Mouse (Mus musculus) embryonic fibroblast, embryonic 13.5 days (primary cell): ENCODE data around the gene Tfap4. TPM values are rescaled to one million over a fixed set of nuclear protein-coding genes. Genes with fewer than 3 reads are reported as not detected.

Experiments
- H3K27ac ChIP-seq: 2 replicates; pipeline ENCODE4 v1.5.1; 2012; ENCODE audit warnings: low read length, control low read depth, inconsistent platforms; ENCODE audit not compliant: insufficient read depth
- H3K4me1 ChIP-seq: 2 replicates; pipeline ENCODE4 v1.6.1; 2011; ENCODE audit warnings: low read length; ENCODE audit not compliant: control insufficient read depth, insufficient read depth
- H3K4me3 ChIP-seq: 2 replicates; pipeline ENCODE4 v1.5.1; 2011; ENCODE audit warnings: mild to moderate bottlenecking, control low read depth, low read length; ENCODE audit not compliant: insufficient read depth
- CTCF ChIP-seq: IDR thresholded peaks from 2 replicates; pipeline ENCODE4 v1.5.1; 2011; ENCODE audit warnings: mild to moderate bottlenecking, control low read depth, low read length, moderate library complexity, borderline replicate concordance; ENCODE audit not compliant: insufficient read depth
- POLR2A ChIP-seq: IDR thresholded peaks from 2 replicates; pipeline ENCODE4 v1.6.1; 2011; ENCODE audit warnings: low read depth, mild to moderate bottlenecking, control low read depth, low read length, moderate library complexity
- polyA plus RNA-seq: library from polyadenylated mRNA; stranded (reverse); fragments of >200 nt; gene quantifications from 2 replicates; pipeline ENCODE4 v1.2.4, GENCODE M21; 2011; ENCODE audit warnings: low read depth; ENCODE audit not compliant: missing spikeins, insufficient read length

The Tfap4 gene
- polyA plus RNA-seq, 1 experiment = 6.9 TPM

DNA sequence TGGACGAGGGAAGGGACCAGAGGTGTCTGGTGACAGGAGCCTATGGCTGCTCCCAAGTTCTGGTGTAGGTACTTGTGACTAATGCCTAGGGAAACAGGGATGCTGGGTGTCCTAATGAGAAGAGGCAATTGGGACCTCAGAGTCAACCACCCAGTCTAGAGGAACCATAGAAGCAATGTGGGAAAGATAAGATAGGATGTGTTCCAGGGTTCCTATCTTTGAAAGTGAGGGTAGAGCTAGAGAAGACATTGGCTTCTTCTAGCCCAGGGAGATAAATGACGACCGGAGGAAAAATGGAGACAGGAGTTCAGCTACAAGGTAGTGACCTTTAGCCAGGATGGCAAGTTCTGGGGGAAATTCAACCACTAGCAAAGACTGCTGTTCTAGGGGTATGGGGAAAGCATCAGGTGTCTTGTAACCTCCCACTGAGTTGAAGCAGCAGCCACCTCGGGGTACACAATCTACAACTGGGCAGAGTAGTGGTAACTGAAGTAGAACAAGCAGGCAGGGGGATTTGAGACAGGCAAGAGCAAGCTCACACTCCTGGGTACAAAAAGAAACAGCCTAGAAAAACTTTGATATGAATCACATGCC, 38.5 kb downstream of the Tfap4 start:
- H3K4me1 ChIP-seq = no peaks in the 10 kb centered on the region
- no peak overlapping the region for H3K27ac ChIP-seq
- no peak for TF ChIP-seq POLR2A
- no peak for TF ChIP-seq CTCF
- no peak overlapping the region for H3K4me3 ChIP-seq

- TF ChIP-seq CTCF = no peak
- TF ChIP-seq POLR2A = no peak
- H3K4me1 ChIP-seq = no peaks in the 10 kb centered on the region
- no peak overlapping the region for H3K4me3 ChIP-seq
- H3K27ac ChIP-seq = no peak overlapping the region
Measured at GRCm38 (mm10) chr16:4520673-4521072, 39.0 kb downstream of the Tfap4 start.

DNA sequence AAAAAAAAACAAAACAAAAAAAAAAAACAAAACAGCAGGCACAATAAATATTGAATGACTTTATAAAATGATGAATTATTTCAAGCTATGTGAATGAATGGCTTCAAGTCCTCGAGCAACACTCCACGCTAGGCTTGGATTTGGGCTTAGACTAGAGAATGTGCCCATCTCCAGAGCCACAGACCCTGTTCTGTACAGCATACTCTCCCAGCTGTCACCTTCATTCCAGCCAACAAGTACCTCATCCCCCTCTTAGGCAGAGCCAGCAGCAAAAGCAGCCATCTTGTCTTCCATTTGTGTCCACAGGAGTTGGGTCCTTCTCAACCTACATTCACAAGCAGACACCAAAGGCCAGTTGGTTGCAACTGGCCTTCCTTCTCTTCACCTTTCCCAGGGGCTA, 39.8 kb downstream of the Tfap4 start:
- Histone ChIP-seq H3K4me3 (no peak overlapping the region), H3K4me1 (no peaks in the 10 kb centered on the region), H3K27ac (no peak overlapping the region)
- TF ChIP-seq POLR2A (no peak), CTCF (no peak)

DNA sequence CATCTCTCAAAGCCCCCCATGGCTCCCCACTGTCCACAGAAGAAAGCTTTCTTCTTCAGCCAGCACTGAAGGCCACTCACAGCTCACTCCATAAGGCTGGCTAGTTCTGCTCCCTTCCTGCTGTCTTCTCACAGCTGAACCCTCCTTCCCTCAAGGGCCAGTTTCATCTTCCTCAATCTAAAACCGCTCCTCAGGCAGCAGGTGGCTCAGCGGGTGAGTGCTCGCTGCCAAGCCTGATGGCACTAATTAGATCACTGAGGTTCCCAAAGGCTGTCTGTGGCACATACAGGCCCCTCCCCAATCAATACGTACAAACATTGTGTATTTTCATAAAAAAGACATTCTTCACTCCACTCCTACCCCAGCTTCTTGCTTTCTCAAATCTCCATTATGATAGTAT, 40.5 kb downstream of the Tfap4 start:
- TF ChIP-seq CTCF (no peak), POLR2A (no peak)
- H3K4me1 ChIP-seq = no peaks in the 10 kb centered on the region
- no peak overlapping the region for H3K4me3 ChIP-seq
- no peak overlapping the region for H3K27ac ChIP-seq

DNA sequence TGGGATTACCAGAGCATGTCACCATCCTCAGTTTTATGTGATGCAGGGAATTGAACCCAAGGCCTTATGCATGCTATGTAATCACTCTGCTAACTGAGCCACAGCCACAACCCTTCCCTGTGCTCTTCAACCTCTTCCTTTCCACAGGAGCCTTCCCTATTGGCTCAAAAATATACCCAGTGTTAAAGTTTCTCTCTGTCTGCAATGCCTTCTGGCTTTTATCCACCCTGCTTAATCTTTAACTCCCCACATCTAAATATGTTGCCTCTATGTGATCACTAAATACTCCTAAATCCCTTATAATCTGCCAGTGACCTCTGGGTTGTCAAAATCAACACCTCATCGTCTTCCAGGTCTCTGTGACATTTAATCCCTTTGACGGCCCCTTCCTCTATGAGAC, 41.7 kb downstream of the Tfap4 start:
- TF ChIP-seq CTCF = no peak
- no peak for TF ChIP-seq POLR2A
- Histone ChIP-seq H3K27ac (no peak overlapping the region), H3K4me3 (no peak overlapping the region), H3K4me1 (no peaks in the 10 kb centered on the region)

DNA sequence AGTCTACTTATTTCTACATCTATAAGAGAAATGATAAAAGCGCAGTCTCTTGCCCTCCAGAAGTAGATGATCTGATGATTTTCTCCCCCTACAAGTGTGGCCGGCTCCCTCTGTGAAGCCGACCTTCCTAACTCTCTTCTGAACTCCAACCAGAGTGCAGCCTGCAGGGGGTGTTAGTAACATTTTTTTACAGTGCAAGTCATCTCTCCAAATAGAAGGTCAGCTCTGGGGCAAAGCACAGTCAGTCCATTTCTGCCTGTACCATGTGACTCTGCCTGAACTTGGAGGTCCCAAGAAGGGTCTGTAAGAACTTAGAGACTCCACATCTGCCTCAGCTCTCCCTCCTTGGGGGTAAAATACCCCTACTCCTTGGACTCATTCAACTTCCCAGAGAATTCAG, 45.3 kb downstream of the Tfap4 start:
- TF ChIP-seq POLR2A (no peak), CTCF (no peak)

DNA sequence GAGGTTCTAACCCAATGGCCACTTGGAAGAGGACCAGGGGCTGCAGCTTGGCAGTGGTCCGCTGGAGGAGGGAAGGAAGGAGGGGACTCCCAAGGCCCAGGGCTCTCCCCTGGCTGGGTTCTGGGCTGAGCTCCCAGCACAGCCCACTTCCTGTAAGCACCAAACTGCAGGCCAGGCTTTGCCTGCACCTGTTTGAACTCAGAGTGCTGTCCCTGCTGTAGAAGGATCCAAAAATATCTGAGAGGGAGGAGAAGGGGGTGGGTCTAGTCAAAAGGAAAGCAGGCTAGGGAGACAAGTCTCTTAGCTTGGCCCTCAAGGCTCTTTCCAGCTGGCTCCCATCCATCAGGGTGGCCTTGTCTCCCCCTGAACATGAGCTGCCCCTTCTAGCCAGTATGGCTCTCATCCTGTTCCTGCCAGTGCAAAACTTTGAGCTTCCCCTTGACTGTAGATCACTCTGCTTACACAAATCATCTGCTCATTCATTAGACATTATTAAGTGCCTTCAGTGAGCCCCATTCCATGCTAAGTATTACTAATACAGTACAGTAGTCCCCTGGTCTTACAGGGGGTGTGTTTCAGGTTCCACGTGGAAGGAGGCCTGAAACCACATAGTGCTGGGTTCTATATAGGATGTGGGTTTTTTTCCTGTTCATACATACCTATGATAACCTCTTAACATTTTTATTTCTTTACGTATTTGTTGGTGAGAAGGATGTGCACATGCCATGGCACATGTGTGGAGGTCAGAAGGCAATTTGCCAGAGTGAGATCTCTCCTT, 46.8 kb downstream of the Tfap4 start:
- TF ChIP-seq POLR2A = no peak
- no peak for TF ChIP-seq CTCF
- H3K4me1 ChIP-seq = no peaks in the 10 kb centered on the region
- H3K4me3 ChIP-seq = no peak overlapping the region
- no peak overlapping the region for H3K27ac ChIP-seq

More for the DNA sequence above, 45.3 kb downstream of the Tfap4 start:
- Histone ChIP-seq H3K27ac (no peak overlapping the region), H3K4me3 (no peak overlapping the region), H3K4me1 (no peaks in the 10 kb centered on the region)

DNA sequence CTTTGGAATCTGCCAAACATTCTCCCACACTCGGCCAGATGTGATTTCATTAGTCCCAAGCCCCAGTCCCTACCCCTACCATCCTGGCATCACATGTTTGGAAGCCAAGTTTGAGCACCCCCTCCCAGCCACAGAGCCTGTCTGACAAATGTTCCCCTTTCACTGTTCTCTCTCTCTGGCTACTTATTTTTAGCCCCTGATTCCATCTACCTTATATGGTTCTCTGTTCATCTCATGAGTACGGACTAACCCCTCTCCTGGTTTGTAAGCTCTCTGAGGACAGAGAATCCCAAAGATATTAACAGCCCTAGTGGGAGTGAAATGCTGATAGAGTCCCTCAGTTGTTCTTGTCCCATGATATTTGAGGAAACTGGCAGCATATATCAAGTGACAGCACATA, 48.3 kb downstream of the Tfap4 start:
- Histone ChIP-seq H3K27ac (no peak overlapping the region), H3K4me1 (no peaks in the 10 kb centered on the region), H3K4me3 (no peak overlapping the region)
- TF ChIP-seq POLR2A (no peak), CTCF (no peak)

DNA sequence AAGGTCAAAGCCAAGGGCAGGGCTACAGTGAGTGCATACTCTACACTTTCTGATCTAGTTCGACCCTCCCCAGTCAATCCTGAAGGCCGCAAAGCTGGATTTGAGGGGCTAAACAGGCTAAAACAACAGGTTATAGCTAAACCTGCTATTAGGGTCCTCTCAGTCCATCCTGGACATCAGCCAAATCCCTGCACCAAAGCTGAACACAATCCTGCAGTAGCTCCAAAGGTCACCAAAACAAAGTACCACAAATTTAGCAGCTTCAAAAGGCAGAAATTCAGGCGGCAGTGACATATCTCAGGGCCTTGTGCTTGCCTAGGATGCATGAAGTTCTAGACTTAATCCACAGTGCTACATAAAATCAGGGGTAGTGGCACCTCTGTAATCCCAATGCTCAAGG, 53.5 kb downstream of the Tfap4 start:
- no peaks in the 10 kb centered on the region for H3K4me1 ChIP-seq
- H3K27ac ChIP-seq = no peak overlapping the region
- TF ChIP-seq POLR2A (no peak), CTCF (no peak)
- no peak overlapping the region for H3K4me3 ChIP-seq

GRCm38 (mm10) chr16:4503495-4503894, 56.2 kb downstream of the Tfap4 start:
- Histone ChIP-seq H3K27ac (no peak overlapping the region), H3K4me1 (no peaks in the 10 kb centered on the region), H3K4me3 (no peak overlapping the region)
- no peak for TF ChIP-seq POLR2A
- TF ChIP-seq CTCF = no peak
